Mouse (Mus musculus): ENCODE data around the gene Stub1. TPM values are rescaled to one million over a fixed set of nuclear protein-coding genes. Genes with fewer than 3 reads are reported as not detected.

The Stub1 gene
- total RNA-seq, 2 experiments from 2014 or later = 106 to 109 TPM

GRCm38 (mm10) chr17:25796211-25796771, 36.9 kb downstream of the Stub1 start:
- peak; percentile 61 to 68 for DNase-seq
- intact Hi-C loops (cut with DNase I) = no loop called here

DNA sequence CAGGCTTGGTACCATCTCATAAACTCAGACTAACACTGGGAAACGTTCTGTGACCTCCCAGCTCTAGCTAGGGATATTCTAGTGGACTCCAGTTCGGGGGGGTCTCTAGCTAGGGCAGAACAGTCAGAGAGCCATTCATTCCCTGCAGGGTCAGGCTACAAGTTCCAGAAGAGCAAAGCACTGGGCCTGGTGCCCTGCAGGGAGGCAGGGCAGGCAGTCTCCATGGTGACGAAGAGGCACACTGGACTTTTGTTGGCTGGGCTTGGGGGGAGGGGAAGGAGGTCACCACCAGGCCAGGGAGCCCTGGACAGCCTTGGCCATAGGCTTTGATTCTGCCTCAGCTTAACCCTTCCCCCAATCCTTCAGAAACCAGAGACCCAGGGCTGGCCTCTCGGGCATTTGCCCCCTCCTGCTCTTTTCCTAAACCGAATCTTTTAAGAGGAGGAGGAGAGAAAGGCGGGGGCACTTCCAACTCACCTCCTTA, 37.6 kb downstream of the Stub1 start, which contains the start of gene AC134908.4:
Gene AC134908.4, minus strand, starts transcription at position 51 of the 484 bp plus-strand sequence.
- intact Hi-C loops (cut with DNase I) = no loop called here
- DNase-seq = no peak

- intact Hi-C loops (cut with DNase I) = no loop called here
- no peak for DNase-seq
Measured at GRCm38 (mm10) chr17:25794998-25795397, 38.2 kb downstream of the Stub1 start.

DNA sequence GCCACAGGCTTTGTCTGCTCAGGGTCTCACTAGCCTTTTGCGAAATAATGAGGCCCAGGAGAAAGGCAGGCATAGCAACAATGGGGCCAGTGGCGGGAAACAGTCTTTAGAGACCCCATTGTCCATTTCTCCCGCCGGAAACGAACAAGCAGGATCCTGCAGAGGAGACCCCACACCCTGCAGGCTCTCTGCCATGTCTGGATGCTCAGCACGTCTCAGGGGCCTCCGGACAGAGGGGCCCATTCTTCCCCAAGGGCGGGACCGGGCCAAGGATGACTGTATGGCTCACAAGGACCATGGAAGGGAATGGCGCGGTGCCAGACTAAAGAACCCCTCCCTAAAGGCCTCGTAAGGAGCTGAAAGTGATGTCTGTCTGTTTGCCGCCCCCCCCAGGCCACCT, 39.0 kb downstream of the Stub1 start:
- intact Hi-C loops (cut with DNase I) = no loop called here
- no peak for DNase-seq

- peak; percentile 84 to 85 for DNase-seq
- intact Hi-C loops (cut with DNase I) = no loop called here
Measured at GRCm38 (mm10) chr17:25792615-25793014, 40.6 kb downstream of the Stub1 start, which contains the start of gene Fam173a. Gene Fam173a (minus strand): TSS chr17:25792901.

- intact Hi-C loops (cut with DNase I) = no loop called here
- DNase-seq = peak; percentile 84 to 90
Measured at GRCm38 (mm10) chr17:25791843-25792527, 41.2 kb downstream of the Stub1 start.

GRCm38 (mm10) chr17:25791320-25791842, 41.8 kb downstream of the Stub1 start:
- intact Hi-C loops (cut with DNase I) = no loop called here

DNA sequence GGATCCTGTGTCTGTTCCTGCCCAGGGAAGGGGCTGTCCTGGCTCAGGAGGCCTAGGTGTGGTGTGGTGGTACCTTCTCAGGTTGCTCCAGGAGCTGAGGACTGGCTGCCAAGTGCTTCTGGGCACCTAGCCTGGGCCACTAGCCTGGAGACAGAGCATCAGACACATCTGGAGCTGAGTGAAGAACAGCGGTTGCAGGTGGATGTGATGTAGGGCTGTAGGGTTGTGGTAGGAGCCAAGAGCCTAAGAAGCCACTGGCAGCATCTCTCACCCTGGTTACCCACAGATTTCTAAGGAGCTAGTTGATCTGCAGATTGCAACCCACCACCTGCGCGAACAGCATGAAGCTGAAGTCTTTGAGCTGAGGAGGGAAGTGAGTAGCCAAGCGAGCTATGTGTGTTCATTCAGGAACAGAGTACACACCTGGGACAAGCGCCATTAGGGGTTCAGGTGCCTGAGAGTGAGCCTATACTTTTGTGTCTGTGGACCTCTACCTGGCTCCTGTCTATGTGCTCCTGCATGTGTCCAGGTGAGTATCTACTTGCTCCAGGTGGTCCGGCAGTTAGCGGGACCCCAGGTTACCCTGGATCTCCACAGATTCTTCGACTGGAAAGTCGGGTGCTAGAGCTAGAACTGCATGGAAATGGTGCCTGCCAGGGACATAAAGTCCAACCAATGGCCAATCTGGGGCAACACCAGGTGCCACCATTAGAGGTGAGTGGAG, 46.3 kb downstream of the Stub1 start:
- no peak for DNase-seq
- intact Hi-C loops (cut with DNase I) = no loop called here

More at GRCm38 (mm10) chr17:25791320-25791842, 41.8 kb downstream of the Stub1 start:
- DNase-seq = no peak

GRCm38 (mm10) chr17:25786280-25786679, 46.9 kb downstream of the Stub1 start, which contains the start of gene Ccdc78:
Gene Ccdc78 (plus strand): TSS chr17:25786580.
- intact Hi-C loops (cut with DNase I) = no loop called here
- DNase-seq = no peak

- intact Hi-C loops (cut with DNase I) = no loop called here
- peak; percentile 95 to 96 for DNase-seq
Measured at GRCm38 (mm10) chr17:25785281-25785745, 47.9 kb downstream of the Stub1 start, which contains the start of gene Haghl. Gene Haghl (minus strand): TSS chr17:25785673.

- no peak for DNase-seq
- intact Hi-C loops (cut with DNase I) = no loop called here
Measured at GRCm38 (mm10) chr17:25783861-25784574, 49.2 kb downstream of the Stub1 start.

GRCm38 (mm10) chr17:25783086-25783485, 50.1 kb downstream of the Stub1 start:
- intact Hi-C loops (cut with DNase I) = no loop called here
- DNase-seq = peak; percentile 57 to 69

GRCm38 (mm10) chr17:25781339-25781738, 51.9 kb downstream of the Stub1 start:
- DNase-seq = no peak
- intact Hi-C loops (cut with DNase I) = no loop called here

Small RNAs within 50 kb of the gene (microRNA-seq; reads per million reads assigned to microRNA genes)
- gene Mir3082 (1.1 to 2.8 reads per million in 2 experiments), gene Mir6966 (3.2 to 4.1 reads per million in 2 experiments)

Other genes with a start within 250 kb of the Stub1 start
- gene Gng13, start 116.2 kb downstream of the Stub1 start, total RNA-seq (2021) = 1 to 10 TPM; 1.7 to 2.1 TPM
- gene Chtf18, start 106.0 kb downstream of the Stub1 start, total RNA-seq (2021) = 1 to 10 TPM; 1.1 to 4.4 TPM
- 1 to 10 TPM; 5.0 to 5.4 TPM for gene Rpusd1, start 105.7 kb downstream of the Stub1 start, total RNA-seq (2021)
- not detected for gene Mslnl, start 97.4 kb downstream of the Stub1 start, total RNA-seq (2021)
- gene Msln, start 79.0 kb downstream of the Stub1 start, total RNA-seq (2021) = 10 to 100 TPM; 30.0 to 34.5 TPM
- 10 to 100 TPM; 44.8 TPM for gene Narfl, start 59.6 kb downstream of the Stub1 start, total RNA-seq (2021)
- gene Haghl, start 47.7 kb downstream of the Stub1 start, total RNA-seq (2021) = 10 to 100 TPM; 15.0 to 15.1 TPM
- under 1 TPM in 1 of 2 experiments, not detected in 1; 0.17 TPM for gene Ccdc78, start 46.8 kb downstream of the Stub1 start, total RNA-seq (2021)
- 10 to 100 TPM; 36.4 to 37.4 TPM for gene Fam173a, start 40.5 kb downstream of the Stub1 start, total RNA-seq (2021)
- not detected for gene AC134908.4, start 37.7 kb downstream of the Stub1 start, total RNA-seq (2021)
- gene Metrn, start 36.3 kb downstream of the Stub1 start, total RNA-seq (2021) = 10 to 100 TPM; 67.1 to 74.7 TPM
- 1 to 10 TPM in 1 of 2 experiments, under 1 TPM in 1; 1.00 to 1.2 TPM for gene Fbxl16, start 24.3 kb downstream of the Stub1 start, total RNA-seq (2021)
- gene Wdr24, start 9.8 kb downstream of the Stub1 start, total RNA-seq (2021) = 10 to 100 TPM; 10.5 to 11.0 TPM
- gene Jmjd8, start 4.5 kb downstream of the Stub1 start, total RNA-seq (2021) = 10 to 100 TPM; 33.1 to 34.1 TPM
- gene Rhbdl1, start 3.9 kb upstream of the Stub1 start, total RNA-seq (2021) = 1 to 10 TPM; 2.5 to 3.1 TPM
- gene Gm20683, start 8.4 kb upstream of the Stub1 start, total RNA-seq (2021) = 1 to 10 TPM; 2.9 to 3.0 TPM
- 100 to 1,000 TPM; 103 to 105 TPM for gene Rhot2, start 11.4 kb upstream of the Stub1 start, total RNA-seq (2021)
- gene Wdr90, start 28.1 kb upstream of the Stub1 start, total RNA-seq (2021) = 1 to 10 TPM; 5.2 to 5.7 TPM
- gene Mcrip2, start 35.4 kb upstream of the Stub1 start, total RNA-seq (2021) = 100 to 1,000 TPM; 226 to 230 TPM
- gene Mettl26, start 41.7 kb upstream of the Stub1 start, total RNA-seq (2021) = 10 to 100 TPM; 11.3 to 13.2 TPM
- under 1 TPM; 0.91 to 1.00 TPM for gene Wfikkn1, start 47.5 kb upstream of the Stub1 start, total RNA-seq (2021)
- 10 to 100 TPM; 14.4 to 20.0 TPM for gene Rab40c, start 86.3 kb upstream of the Stub1 start, total RNA-seq (2021)
- 10 to 100 TPM; 60.6 to 62.7 TPM for gene Pigq, start 111.5 kb upstream of the Stub1 start, total RNA-seq (2021)
- under 1 TPM in 1 of 2 experiments, not detected in 1; 0.17 TPM for gene Nhlrc4, start 111.6 kb upstream of the Stub1 start, total RNA-seq (2021)
- not detected for gene A930017K11Rik, start 119.2 kb upstream of the Stub1 start, total RNA-seq (2021)
- 10 to 100 TPM; 11.4 to 13.1 TPM for gene Capn15, start 152.4 kb upstream of the Stub1 start, total RNA-seq (2021)
- 10 to 100 TPM; 22.7 to 25.3 TPM for gene Rab11fip3, start 236.2 kb upstream of the Stub1 start, total RNA-seq (2021)

Data from heart, postnatal 14 days (tissue).